ENCODE assay signal across 9 mouse cellular contexts in genomic region chr1:136045774-136046173, GRCm38 (mm10). TPM values are rescaled to one million over a fixed set of nuclear protein-coding genes. Genes with fewer than 3 reads are reported as not detected.
DNase-seq lines count a peak whose midpoint lies in the region; ATAC-seq and TF ChIP-seq lines count a peak whose summit lies in the region.
"Had no signal": no experiment of that assay in that cellular context is flagged by ENCODE, and none has a peak within 500 bp of the region (broad histone marks: within the 10 kb centered on the region; RNA-seq: fewer than 3 reads in every experiment).

No protein-coding gene starts in this region.

- H3K9me3 ChIP-seq in forebrain, embryonic 11.5 days (ENCODE audit: control insufficient read depth, low read length): no peaks in the 10 kb centered on the region
- H3K9me3 ChIP-seq in forebrain, embryonic 16.5 days (ENCODE audit: control insufficient read depth, low read length): no peaks in the 10 kb centered on the region
- H3K9me3 ChIP-seq: limb, embryonic 12.5 days had no signal

- intact Hi-C loops in gastrocnemius, adult 2 months (cut with DNase I): loop anchor here (2.0 kb wide), 1 partner anchor 129 kb away; no protein-coding TSS in a partner anchor

- H3K4me1 ChIP-seq in forebrain, embryonic 11.5 days (replicated peaks; ENCODE audit: control insufficient read depth, insufficient read depth, low read length): peaks cover 3% of the 10 kb centered on the region; the same call in 1 of the 2 replicates
- peaks cover 2% of the 10 kb centered on the region for H3K4me1 ChIP-seq in forebrain, embryonic 16.5 days (replicated peaks; ENCODE audit: control insufficient read depth, insufficient read depth, low read length)
- no peaks in the 10 kb centered on the region for H3K4me1 ChIP-seq in spleen, adult 2 months (ENCODE audit: control insufficient read depth, insufficient read depth, insufficient read length)

- H3K27me3 ChIP-seq in forebrain, embryonic 11.5 days (ENCODE audit: control insufficient read depth, insufficient read depth, low read length): peaks cover 14% of the 10 kb centered on the region
- H3K27me3 ChIP-seq in forebrain, embryonic 16.5 days (replicated peaks; ENCODE audit: control insufficient read depth, insufficient read depth, low read length): peaks cover 9% of the 10 kb centered on the region
- no peaks in the 10 kb centered on the region; the same call in 1 of the 2 replicates for H3K27me3 ChIP-seq in spleen, adult 2 months (ENCODE audit: control insufficient read depth, insufficient read depth, low read length)

- peak; percentile 81 for DNase-seq in forebrain, embryonic 11.5 days (ENCODE audit: low spot score)
- peak; percentile 71 for DNase-seq in ES-CJ7 (ENCODE audit: low read depth, low spot score)
- DNase-seq in cerebellum, postnatal 10 days: peak; percentile 85 to 88
- DNase-seq in gastrocnemius, adult 2 months: peak; percentile 70
- DNase-seq in layer of hippocampus, adult 11-12 months (ENCODE audit: low spot score): peak; percentile 72
- DNase-seq in lung, postnatal 36 days: peak; percentile 65
- DNase-seq in spleen, adult 2 months (ENCODE audit: low read depth in 1 of 2, low spot score in 2 of 2): peak; percentile 9 to 48

- no peak for TF ChIP-seq POLR2A in spleen, adult 2 months (IDR thresholded peaks at IDR 0.05; ENCODE audit: low read depth, low read length)

- no peak for ATAC-seq in forebrain, embryonic 11.5 days (replicated peaks; ENCODE audit: low FRiP score)
- ATAC-seq in forebrain, embryonic 16.5 days: no peak

- H3K36me3 ChIP-seq in forebrain, embryonic 11.5 days (ENCODE audit: control insufficient read depth, insufficient read depth, low read length): no peaks in the 10 kb centered on the region
- no peaks in the 10 kb centered on the region for H3K36me3 ChIP-seq in forebrain, embryonic 16.5 days (ENCODE audit: control insufficient read depth, insufficient read depth)
- no peaks in the 10 kb centered on the region for H3K36me3 ChIP-seq in spleen, adult 2 months (ENCODE audit: control insufficient read depth, insufficient read depth, low read length)
- H3K36me3 ChIP-seq: limb, embryonic 12.5 days had no signal

- no peak overlapping the region for H3K27ac ChIP-seq in forebrain, embryonic 11.5 days (ENCODE audit: low read depth, low read length)
- no peak overlapping the region for H3K27ac ChIP-seq in forebrain, embryonic 16.5 days (ENCODE audit: low read length)
- no peak overlapping the region for H3K27ac ChIP-seq in gastrocnemius, adult 2 months
- no peak overlapping the region for H3K27ac ChIP-seq in spleen, adult 2 months (ENCODE audit: insufficient read depth, low read length)
- H3K27ac ChIP-seq: limb, embryonic 12.5 days had no signal

- no peak overlapping the region for H3K9ac ChIP-seq in forebrain, embryonic 11.5 days (ENCODE audit: low read length)
- no peak overlapping the region for H3K9ac ChIP-seq in forebrain, embryonic 16.5 days (replicated peaks; ENCODE audit: low read depth, low read length)
- H3K9ac ChIP-seq: limb, embryonic 12.5 days had no signal

- H3K4me3 ChIP-seq in forebrain, embryonic 11.5 days (ENCODE audit: low read depth, low read length): no peak overlapping the region
- no peak overlapping the region for H3K4me3 ChIP-seq in forebrain, embryonic 16.5 days (replicated peaks; ENCODE audit: low read length)
- no peak overlapping the region for H3K4me3 ChIP-seq in gastrocnemius, adult 2 months
- no peak overlapping the region for H3K4me3 ChIP-seq in spleen, adult 2 months (ENCODE audit: extremely low read depth, insufficient read depth, insufficient read length)
- H3K4me3 ChIP-seq: limb, embryonic 12.5 days had no signal

- 12% methylated on average over 4 of the region's 4 CpGs for WGBS in forebrain, embryonic 11.5 days
- 7% methylated on average over 4 of the region's 4 CpGs for WGBS in forebrain, embryonic 16.5 days
- 19% methylated on average over 4 of the region's 4 CpGs for WGBS in spleen, adult 2 months

- TF ChIP-seq CTCF in gastrocnemius, adult 2 months (IDR thresholded peaks at IDR 0.05): peak; percentile 86
- peak; percentile 72; the same call in 1 of the 2 replicates for TF ChIP-seq CTCF in spleen, adult 2 months (IDR thresholded peaks at IDR 0.05; ENCODE audit: extremely low read depth, insufficient read depth, insufficient read length, insufficient replicate concordance)

- no peak overlapping the region for H3K4me2 ChIP-seq in forebrain, embryonic 11.5 days (ENCODE audit: low read depth, low read length, severe bottlenecking)
- no peak overlapping the region for H3K4me2 ChIP-seq in forebrain, embryonic 16.5 days (ENCODE audit: low read length)
- H3K4me2 ChIP-seq: limb, embryonic 12.5 days had no signal

RNA-seq across cellular contexts. Expression of gene Ascl5, which starts 4.8 kb away (rescaled TPM):
- polyA plus RNA-seq in forebrain, embryonic 11.5 days (2014; fragmentation: Nextera tagmentation; extraction: Ambion mirVana): not detected in 2 replicates
- not detected in 2 replicates for polyA plus RNA-seq in forebrain, embryonic 16.5 days (2015; fragmentation: Nextera tagmentation; extraction: Ambion mirVana)
- not detected for total RNA-seq in gastrocnemius, adult 2 months (2021)
- polyA plus RNA-seq in spleen, adult 2 months (2012; rRNA removed): not detected in 2 replicates
- polyA plus RNA-seq: limb, embryonic 12.5 days had no signal

RNA-seq across cellular contexts. Expression of gene Cacna1s, which starts 6.8 kb away (rescaled TPM):
- 0.20 and 0.36 TPM in 2 replicates for polyA plus RNA-seq in forebrain, embryonic 11.5 days (2014; fragmentation: Nextera tagmentation; extraction: Ambion mirVana)
- 0.32 and 0.54 TPM in 2 replicates for polyA plus RNA-seq in forebrain, embryonic 16.5 days (2015; fragmentation: Nextera tagmentation; extraction: Ambion mirVana)
- 100 to 1,000 TPM; 779 to 840 TPM for total RNA-seq in gastrocnemius, adult 2 months (2021)
- polyA plus RNA-seq in spleen, adult 2 months (2012; rRNA removed): 4.3 and 5.1 TPM in 2 replicates

RNA-seq across cellular contexts. Expression of gene Tmem9, which starts 37.8 kb away (rescaled TPM):
- 89.4 and 98.3 TPM in 2 replicates for polyA plus RNA-seq in forebrain, embryonic 11.5 days (2014; fragmentation: Nextera tagmentation; extraction: Ambion mirVana)
- polyA plus RNA-seq in forebrain, embryonic 16.5 days (2015; fragmentation: Nextera tagmentation; extraction: Ambion mirVana): 141 and 146 TPM in 2 replicates
- 1 to 10 TPM; 5.2 to 9.9 TPM for total RNA-seq in gastrocnemius, adult 2 months (2021)
- 27.3 and 34.1 TPM in 2 replicates for polyA plus RNA-seq in spleen, adult 2 months (2012; rRNA removed)

RNA-seq across cellular contexts. Expression of gene Igfn1, which starts 39.6 kb away (rescaled TPM):
- not detected in 2 replicates for polyA plus RNA-seq in forebrain, embryonic 11.5 days (2014; fragmentation: Nextera tagmentation; extraction: Ambion mirVana)
- not detected in 2 replicates for polyA plus RNA-seq in forebrain, embryonic 16.5 days (2015; fragmentation: Nextera tagmentation; extraction: Ambion mirVana)
- total RNA-seq in gastrocnemius, adult 2 months (2021): 10 to 100 TPM; 21.8 to 52.3 TPM
- 0.41 TPM in 1 of 2 replicates, not detected in the other for polyA plus RNA-seq in spleen, adult 2 months (2012; rRNA removed)

Comparison
In these comparisons a context has a peak if more than half of its experiments do, and no peak if none do; other contexts are left out.
1. DNase-seq: peak in every context shown above with its lines; median percentile 86 in cerebellum, postnatal 10 days; 81 in forebrain, embryonic 11.5 days; 72 in layer of hippocampus, adult 11-12 months; 71 in ES-CJ7; 70 in gastrocnemius, adult 2 months; 65 in lung, postnatal 36 days; 28 in spleen, adult 2 months.